Mouse (Mus musculus): Measurements from ENCODE around the gene Pde7b. TPM values are rescaled to one million over a fixed set of nuclear protein-coding genes. Genes with fewer than 3 reads are reported as not detected.

Pde7b gene
- total and polyA plus RNA-seq, 3 experiments = not detected

DNA sequence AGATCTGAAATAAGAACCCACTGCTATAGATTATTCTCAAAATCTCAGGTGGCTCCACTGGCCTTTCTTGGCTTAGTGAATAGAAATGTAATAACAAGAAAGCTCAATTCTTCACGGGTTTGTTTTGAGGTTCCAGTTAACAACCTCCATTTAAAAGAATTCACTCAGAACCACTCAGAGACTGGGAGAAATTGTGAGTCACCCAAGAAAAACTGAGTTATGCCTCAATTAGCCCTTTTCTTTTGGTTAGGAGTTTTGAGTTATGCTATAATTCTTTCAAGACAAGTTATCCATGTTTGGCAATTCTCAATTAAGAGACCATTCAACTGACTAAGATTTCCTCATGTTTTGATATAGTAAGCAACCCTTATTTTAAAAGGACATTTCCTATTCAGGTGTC is 260.9 kb downstream of the Pde7b start:
- DNase-seq (ENCODE audit: extremely low read depth) = no peak
- in situ Hi-C loops (cut with MboI; ENCODE audit: low pct_ligation_motif_present, low pct_unique_long_range_greater_than_20kb, low sequenced_read_pairs) = no loop called here
- peaks cover 5 to 27% of the 10 kb centered on the region in 2 experiments; a peak in 2 of 4 replicates for H3K4me1 ChIP-seq (ENCODE audit: control insufficient read depth in 1 of 2, insufficient read depth in 2 of 2)
- H3K27me3 ChIP-seq (replicated peaks) = no peaks in the 10 kb centered on the region
- H3K27ac ChIP-seq (ENCODE audit: insufficient read depth, low read depth) = no peak overlapping the region
- TF ChIP-seq ZKSCAN1 (IDR thresholded peaks at IDR 0.05; ENCODE audit: borderline replicate concordance, low read depth, low read length) (no peak), CHD1 (IDR thresholded peaks at IDR 0.05; ENCODE audit: low read depth, low read length) (no peak)
- no peak overlapping the region for H3K4me2 ChIP-seq (ENCODE audit: insufficient read depth, low read depth, poor library complexity, severe bottlenecking)
- H3K9ac ChIP-seq (ENCODE audit: insufficient read depth, low read depth) = no peak overlapping the region
- no peaks in the 10 kb centered on the region for H3K9me3 ChIP-seq (replicated peaks; ENCODE audit: low read length)
- dilution Hi-C loops (cut with MboI; ENCODE audit: extremely low pct_ligation_motif_present, extremely low pct_unique_long_range_greater_than_20kb, low sequenced_read_pairs) = no loop called here
- H3K36me3 ChIP-seq (replicated peaks in 1 of 2; ENCODE audit: control insufficient read depth in 1 of 2, insufficient read depth in 1 of 2, low read length in 1 of 2) = no peaks in the 10 kb centered on the region
- no peaks in the 10 kb centered on the region for H3K79me2 ChIP-seq (replicated peaks; ENCODE audit: control insufficient read depth, extremely low read depth, insufficient read depth, poor library complexity, severe bottlenecking)
- H3K4me3 ChIP-seq (replicated peaks in 1 of 3; ENCODE audit: low read depth in 2 of 3, low read length in 2 of 3, poor library complexity in 1 of 3) = no peak overlapping the region

- Histone ChIP-seq H3K9me3 (replicated peaks; ENCODE audit: low read length) (no peaks in the 10 kb centered on the region), H3K79me2 (replicated peaks; ENCODE audit: control insufficient read depth, extremely low read depth, insufficient read depth, poor library complexity, severe bottlenecking) (no peaks in the 10 kb centered on the region), H3K9ac (ENCODE audit: insufficient read depth, low read depth) (no peak overlapping the region), H3K4me3 (replicated peaks in 1 of 3; ENCODE audit: low read depth in 2 of 3, low read length in 2 of 3, poor library complexity in 1 of 3) (no peak overlapping the region), H3K4me2 (ENCODE audit: insufficient read depth, low read depth, poor library complexity, severe bottlenecking) (no peak overlapping the region), H3K4me1 (ENCODE audit: control insufficient read depth in 1 of 2, insufficient read depth in 2 of 2) (peaks cover 5 to 28% of the 10 kb centered on the region in 2 experiments; a peak in 2 of 4 replicates), H3K36me3 (replicated peaks in 1 of 2; ENCODE audit: control insufficient read depth in 1 of 2, insufficient read depth in 1 of 2, low read length in 1 of 2) (no peaks in the 10 kb centered on the region), H3K27me3 (replicated peaks) (no peaks in the 10 kb centered on the region), H3K27ac (ENCODE audit: insufficient read depth, low read depth) (no peak overlapping the region)
- no peak for DNase-seq (ENCODE audit: extremely low read depth)
- dilution Hi-C loops (cut with MboI; ENCODE audit: extremely low pct_ligation_motif_present, extremely low pct_unique_long_range_greater_than_20kb, low sequenced_read_pairs) = no loop called here
- TF ChIP-seq CTCF (conservative IDR thresholded peaks at IDR 0.05 in 1 of 2, IDR thresholded peaks at IDR 0.05 in 1 of 2; ENCODE audit: low read depth in 2 of 2, low read length in 2 of 2) = no peak
- no peak for TF ChIP-seq USF1 (IDR thresholded peaks at IDR 0.05; ENCODE audit: low read depth, low read length)
- no peak for TF ChIP-seq EP300 (IDR thresholded peaks at IDR 0.05; ENCODE audit: low read length)
- TF ChIP-seq POLR2A (IDR thresholded peaks at IDR 0.05; ENCODE audit: low read depth, low read length) = no peak
- no peak for TF ChIP-seq SMC3 (IDR thresholded peaks at IDR 0.05; ENCODE audit: low read depth, low read length)
- no peak for TF ChIP-seq MAZ (IDR thresholded peaks at IDR 0.05; ENCODE audit: low read depth, low read length)
- TF ChIP-seq POLR2AphosphoS2 (IDR thresholded peaks at IDR 0.05; ENCODE audit: low read depth, low read length) = no peak
- TF ChIP-seq JUN (IDR thresholded peaks at IDR 0.05; ENCODE audit: insufficient read depth, low read depth, low read length) = no peak
- TF ChIP-seq USF2 (conservative IDR thresholded peaks at IDR 0.05; ENCODE audit: low read depth, low read length) = no peak
- TF ChIP-seq KAT2A (IDR thresholded peaks at IDR 0.05; ENCODE audit: insufficient replicate concordance, low read length) = no peak
- no peak for TF ChIP-seq IRF4 (IDR thresholded peaks at IDR 0.05; ENCODE audit: low read depth, low read length)
- TF ChIP-seq BHLHE40 (IDR thresholded peaks at IDR 0.05; ENCODE audit: low read depth, low read length) = no peak
- no peak for TF ChIP-seq MEF2A (IDR thresholded peaks at IDR 0.05; ENCODE audit: borderline replicate concordance, low read depth, low read length)
- TF ChIP-seq ZKSCAN1 (IDR thresholded peaks at IDR 0.05; ENCODE audit: borderline replicate concordance, low read depth, low read length) = no peak
- in situ Hi-C loops (cut with MboI; ENCODE audit: low pct_ligation_motif_present, low pct_unique_long_range_greater_than_20kb, low sequenced_read_pairs) = no loop called here
Observed at GRCm38 (mm10) chr10:20462596-20462995, 262.3 kb downstream of the Pde7b start.

All from CH12.LX (cell line).